Mouse (Mus musculus) c-Kit-positive CD71-negative TER-119-negative erythroid progenitor cells, embryonic 14.5 days (primary cell): ENCODE data around the gene Nyap1.
"Not testable (repeated sequence)": the region's sequence is repeated elsewhere in the genome, so short reads cannot be mapped to it uniquely, and the experiment has no call there.

Experiments
- DNase-seq: peaks from one replicate; pipeline ENCODE4 v3.0.0-alpha.2; 2013; ENCODE audit warnings: low read depth

Gene Nyap1

DNA sequence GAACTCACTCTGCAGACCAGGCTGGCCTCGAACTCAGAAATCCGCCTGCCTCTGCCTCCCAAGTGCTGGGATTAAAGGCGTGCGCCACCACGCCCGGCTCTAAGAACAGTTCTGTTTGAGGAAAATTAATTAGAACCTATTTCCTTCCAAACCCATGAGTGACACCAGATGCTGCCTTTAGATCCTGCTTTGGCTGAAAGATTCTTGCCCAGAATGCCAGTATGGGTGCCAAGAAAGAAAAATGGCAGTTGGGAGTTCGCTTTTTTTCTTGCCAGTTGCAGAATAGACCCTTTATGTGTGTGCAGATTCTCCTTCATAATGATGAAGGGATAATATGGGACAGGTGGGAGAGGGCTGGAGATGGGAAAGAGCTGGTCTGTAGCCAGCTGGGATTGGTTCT lies 2.8 kb upstream of the Nyap1 start:
- DNase-seq = no peak

DNA sequence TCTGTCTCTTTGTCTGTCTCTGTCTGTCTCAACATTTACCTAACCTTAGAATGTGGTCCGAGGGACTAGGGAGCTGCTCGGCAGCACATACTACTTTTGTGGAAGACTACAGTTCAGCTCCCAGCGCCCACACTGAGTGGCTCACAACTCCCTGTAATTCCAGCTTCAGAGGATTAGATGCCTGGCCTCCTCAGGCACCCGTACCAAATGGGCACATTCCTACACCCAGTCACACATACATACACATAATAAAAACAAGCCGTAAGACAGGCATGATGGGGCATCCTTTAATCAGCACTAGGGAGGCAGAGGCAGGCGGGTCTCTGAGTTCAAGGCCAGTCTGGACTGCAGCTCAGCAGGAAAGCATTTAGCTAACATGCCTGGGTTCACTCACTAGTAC lies 1.4 kb upstream of the Nyap1 start:
- DNase-seq = no peak

DNA sequence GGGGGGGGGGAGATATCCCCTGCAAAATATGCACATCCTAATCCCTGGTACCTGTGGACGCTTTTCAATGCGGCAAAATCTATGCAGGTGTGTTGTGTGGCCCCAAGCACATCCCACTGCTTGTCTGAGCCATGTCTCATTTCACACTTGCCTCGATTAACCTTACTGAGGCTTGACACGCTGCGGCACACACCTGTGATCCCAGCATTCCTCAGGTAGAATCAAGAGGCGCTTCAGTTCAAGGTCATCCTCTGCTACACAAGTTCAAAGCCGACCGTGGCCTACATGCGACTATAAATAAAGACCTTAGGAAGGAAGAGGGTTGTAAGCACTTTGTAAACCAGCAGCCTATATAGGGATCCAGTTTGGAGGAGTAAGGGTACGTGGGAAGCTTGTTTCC lies 641 bp upstream of the Nyap1 start:
- DNase-seq = no peak

DNA sequence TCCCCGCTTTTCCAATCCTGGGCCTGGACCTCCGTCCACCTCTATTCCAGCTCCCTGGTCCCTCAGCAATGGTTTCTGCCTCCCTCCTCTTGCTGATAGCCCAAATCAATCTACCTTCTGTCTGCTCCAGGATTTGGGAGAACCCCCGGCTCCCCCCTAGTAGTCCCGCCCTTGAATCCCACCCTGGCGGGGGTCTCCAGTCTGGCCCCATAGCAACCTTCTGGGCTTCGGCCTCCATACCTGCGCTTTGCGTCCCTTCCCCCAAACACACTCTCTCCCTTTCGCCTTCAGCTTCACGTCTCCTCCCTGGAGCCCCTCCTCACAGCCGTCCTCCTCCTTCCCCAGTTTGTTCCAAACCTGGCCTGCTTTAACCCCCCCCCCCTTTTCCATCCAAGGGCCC lies 901 bp downstream of the Nyap1 start:
- no peak for DNase-seq

DNA sequence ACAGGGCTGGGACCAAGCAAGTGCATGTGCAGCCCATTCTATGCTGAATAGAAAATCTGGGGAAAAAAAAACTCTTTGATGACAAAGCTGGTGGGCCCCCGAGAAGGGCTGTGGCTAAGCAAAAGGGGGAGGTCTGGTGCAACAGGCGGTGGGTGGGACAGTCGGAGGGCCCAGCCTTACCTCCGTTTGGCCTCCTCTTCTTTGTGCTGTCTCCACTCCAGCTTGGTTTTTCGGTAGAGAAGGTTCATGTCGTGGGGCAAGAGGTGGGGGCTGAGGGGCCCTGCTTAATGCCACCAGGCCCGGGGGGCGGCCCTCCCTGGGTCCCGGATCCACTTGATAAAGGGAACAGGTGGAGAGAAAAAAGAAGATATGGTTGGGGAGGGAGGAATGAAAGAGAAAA lies 1.9 kb downstream of the Nyap1 start:
- DNase-seq = no peak

DNA sequence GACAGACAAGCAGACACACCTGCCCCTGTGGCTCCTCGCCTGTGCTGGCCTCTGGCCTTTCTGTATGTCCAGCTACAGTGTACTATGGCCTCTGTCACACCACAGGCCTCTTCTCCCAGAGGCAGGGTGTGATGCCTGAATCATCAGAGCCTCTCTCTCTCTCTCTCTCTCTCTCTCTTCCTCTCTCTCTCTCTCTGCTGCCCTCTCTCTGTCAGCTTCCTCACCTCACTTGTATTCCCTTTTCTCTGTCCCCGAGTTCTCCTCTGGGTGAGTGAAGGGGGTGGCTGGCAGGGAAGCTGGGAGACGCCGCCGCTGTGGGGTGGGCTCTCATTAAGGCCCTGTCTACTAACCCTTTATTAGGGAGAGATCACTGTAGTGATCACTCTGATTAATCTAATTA lies 2.9 kb downstream of the Nyap1 start:
- DNase-seq = no peak

DNA sequence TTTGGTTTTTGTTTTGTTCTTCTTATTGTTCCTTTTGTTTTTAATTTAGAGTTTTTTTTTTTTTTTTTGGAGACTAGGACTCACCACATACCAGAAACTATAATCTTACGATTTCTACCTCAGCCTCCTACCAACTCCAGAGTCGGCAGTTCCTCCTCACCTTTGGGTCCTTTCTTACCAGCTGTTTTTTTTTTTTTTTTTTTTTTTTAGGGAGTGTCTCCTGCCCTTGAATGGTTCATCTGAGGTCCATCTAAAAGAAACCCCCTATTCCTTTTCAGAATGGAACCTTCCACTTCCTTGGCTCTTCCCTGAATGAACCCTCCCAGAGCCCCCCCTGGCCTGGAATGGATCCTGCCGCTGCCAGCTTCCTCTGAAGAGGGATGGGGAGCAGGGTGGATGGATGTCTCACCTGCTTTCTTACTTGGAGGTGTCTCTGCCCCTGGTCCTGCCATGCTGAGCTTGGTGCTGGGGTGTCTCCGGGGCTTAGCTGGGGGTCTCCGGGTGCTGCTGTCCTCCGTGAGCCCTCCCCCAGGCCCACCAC lies 3.9 kb downstream of the Nyap1 start:
- no peak for DNase-seq

DNA sequence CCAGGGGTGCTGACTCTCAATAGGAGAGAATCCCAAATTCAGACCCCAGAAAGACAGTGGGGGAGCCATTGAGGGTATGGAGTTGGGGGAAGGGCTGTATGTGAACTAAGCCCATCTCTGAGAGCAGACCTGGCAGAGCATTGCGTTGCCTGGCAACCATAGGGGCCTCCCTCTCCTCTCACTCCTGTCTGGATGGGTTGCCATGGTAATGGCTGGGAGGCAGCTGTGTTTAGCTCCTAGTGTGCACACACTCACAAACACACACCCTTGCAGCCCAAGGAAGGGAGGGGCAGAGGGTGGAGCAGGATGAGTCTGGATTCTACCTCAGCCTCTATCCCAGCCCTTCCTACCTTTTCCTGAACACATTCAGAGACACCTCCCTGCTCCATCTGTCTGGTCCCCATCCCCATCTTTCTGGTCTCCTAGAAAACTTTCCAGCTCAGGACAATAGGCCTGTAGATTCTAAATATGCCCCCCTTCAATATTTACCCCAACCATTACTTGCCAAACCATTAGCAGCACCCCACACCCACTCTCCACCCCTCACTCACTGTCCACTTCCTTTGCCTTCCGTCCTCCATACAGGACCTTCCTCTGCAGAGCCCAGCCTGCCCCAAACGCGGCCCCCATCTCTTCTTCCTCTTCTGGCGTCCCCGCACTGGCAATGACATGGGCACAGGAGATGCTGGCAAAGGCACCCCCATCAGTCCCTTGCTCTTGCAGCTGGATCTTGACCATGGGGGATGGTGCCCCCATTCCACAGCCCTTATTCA lies 6.9 kb downstream of the Nyap1 start:
- no peak for DNase-seq

DNA sequence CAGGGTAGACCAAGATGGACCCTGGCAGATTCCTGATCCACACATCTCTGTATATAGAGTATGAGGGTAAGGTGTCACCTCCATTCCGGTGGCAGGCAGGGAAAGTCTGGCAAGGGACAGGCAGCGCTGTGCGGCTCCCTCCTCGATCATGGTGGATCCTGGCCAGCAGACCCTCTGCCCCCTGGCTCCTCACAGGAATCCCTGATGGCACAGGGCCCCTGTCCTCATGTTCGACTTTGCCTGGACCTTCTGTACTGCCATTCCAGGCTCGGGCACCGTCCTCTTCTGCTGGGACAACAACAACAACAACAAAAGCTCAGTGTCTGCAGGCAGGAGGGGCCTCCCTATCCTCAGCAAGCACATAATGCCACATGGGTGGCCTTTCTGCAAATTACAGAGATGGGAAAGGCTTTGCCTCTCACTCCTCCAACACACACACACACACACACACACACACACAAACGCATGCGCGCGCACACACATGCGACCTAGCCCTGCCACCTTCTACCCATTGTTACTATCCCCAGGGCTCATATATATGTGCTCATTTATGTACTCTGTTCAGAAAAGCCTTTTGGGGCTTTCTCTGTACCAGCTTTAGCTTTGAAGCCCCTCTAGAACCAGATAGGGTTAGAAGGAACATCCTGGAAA lies 7.6 kb downstream of the Nyap1 start:
- DNase-seq = no peak

DNA sequence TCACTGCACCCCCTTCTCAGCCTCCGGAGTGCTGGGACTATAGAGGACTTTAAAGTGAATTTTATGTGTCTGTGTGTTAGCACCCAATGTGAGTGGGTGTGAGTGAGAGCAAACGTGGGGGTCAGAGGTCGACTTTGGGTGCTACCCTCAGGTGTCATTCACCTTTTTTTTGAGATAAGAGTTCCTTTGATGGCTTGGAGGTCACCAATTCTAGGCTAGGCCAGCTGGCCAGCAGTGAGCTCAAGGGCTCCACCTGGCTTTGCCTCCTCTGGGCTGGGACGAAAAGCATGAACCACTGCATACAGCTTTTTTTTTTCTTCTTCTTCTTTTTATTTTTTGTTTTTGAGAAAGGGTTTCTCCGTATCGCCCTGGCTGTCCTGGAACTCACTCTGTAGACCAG lies 14.6 kb downstream of the Nyap1 start:
- DNase-seq = no peak

DNA sequence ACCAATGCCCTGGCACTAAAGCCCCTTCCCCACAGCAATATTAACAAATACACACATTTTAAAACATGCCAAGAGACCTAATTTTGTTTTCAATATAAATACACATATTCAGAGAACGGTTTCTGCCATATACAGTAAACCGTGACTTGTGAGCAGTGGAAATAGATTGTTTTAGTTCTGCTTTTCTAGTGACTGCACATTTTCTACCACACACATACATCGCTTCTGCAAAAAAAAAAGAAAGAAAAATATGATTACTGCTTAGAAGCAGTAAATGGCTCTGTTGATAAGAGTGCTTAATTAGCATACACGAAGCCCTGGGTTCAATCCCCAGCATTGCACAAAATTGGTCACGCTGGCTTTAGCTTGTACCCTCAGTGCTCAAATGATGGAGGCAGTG lies 17.6 kb downstream of the Nyap1 start:
- DNase-seq = no peak

DNA sequence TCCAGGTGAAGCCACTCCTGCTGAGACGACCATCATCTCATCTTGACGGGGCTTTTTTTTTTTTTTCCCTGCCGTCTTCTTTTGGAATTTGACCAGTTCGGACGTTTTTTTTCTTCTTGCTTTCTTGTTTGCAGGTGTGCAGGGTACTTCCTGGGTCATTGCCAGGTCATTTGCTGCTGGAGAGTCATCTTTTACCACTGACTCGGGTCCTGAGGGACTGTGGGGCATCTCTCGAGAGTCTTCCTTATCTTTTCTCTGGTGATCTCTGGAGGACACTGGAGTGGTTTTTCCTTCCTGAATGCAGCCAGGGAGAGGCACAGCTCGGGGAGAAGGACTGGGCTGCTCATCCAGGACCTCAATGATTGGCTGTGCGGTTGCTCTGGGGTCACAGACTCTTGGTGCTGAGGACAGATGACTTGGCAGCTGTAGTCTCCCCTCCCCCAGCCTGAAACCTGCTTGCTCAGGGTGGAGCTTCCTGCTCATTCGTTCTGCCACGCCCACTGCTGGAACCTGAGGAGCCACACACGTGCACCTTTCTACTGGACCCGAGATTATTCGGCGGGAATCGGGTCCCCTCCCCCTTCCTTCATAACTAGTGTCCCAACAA lies 20.7 kb downstream of the Nyap1 start:
- DNase-seq = not testable (repeated sequence)

DNA sequence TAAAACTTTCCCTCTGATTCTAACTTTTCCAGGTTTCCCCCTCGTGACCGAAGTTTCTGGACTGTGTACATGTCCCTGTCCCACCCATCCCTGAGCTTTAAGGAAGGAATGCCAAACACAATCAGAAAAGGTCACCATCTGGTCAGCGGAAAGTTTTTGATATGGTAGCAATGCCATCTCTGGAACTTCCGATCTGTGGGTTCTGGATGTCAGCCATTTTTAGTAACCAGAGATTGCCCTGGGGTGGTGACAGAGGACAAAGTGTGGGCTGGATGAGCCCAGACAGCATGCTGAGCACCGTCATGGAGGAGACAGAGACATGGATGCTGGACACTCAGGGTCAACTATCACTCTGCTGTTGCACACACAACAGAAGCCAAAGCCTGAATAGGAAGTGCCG lies 22.3 kb downstream of the Nyap1 start:
- DNase-seq = no peak

DNA sequence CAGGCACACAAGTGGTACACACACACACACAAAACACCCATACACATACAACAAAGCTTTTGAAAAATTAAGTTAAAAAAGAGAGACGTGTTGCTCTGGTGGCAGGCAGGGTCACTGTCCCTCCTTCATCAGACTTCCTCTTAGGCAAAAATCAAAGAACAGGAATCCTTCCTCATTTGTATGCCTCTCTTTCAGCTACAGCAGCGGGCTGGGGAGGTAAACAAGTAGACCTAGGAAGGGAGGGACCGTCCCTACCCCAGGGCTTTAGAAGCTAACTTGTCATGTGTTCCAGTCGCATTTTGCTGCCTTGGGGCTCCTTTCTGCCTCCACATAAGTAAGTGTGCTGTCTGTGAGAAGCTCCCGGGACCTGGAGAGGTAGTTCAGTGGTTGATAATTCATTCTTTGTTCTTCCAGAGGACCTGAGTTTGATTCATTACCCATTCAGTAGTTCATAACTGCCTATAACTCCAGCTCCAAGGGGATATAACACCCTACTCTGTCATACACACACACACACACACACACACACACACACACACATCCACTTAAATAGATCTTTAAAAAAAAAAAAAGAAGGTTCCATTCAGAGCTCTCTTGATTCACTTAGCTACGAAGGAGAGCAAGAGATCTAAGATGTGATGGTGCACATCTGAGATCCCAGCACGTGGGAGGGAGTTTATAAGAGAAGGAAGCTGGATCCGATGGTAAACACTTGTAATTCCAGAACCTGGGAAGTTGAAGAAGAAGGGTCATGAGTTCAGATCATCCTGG lies 23.2 kb downstream of the Nyap1 start:
- DNase-seq = no peak

DNA sequence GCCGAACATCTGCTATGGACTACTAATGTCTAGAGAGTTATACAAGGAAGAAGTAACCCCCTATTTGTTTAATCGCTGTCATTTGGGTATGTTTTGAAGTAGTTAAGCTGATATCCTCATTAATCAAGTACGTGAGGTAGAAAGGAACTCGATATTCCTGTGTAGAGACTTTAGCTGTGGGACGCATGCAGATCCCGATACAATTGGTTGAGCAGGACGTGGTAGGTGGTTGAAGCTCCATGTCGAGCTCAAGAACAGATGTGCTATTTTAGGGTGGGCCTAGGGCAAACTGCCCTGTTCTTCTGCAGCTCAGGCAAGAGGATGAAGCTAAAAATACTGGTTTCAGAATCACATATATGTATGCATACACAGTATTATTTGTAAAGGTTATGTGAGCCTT lies 25.7 kb downstream of the Nyap1 start:
- DNase-seq = no peak

DNA sequence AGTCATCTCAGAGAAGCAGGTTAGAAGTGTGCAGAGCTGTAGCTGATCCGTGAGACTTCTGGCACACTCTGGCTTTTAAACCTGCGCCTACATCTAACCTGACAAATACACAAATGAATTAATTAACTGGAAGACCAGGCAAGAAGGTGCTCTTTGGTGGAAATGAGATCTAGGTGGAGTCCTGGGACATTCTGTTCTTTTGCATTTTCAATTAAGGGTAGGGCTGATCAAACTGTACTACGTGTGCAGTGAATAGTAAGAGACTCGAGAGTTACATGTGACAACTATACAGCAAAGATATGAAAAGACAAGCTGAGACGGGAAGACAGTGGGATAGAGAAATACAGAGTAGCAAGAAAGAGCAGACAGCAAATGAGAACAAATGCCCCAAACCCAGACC lies 28.0 kb downstream of the Nyap1 start:
- DNase-seq = no peak

DNA sequence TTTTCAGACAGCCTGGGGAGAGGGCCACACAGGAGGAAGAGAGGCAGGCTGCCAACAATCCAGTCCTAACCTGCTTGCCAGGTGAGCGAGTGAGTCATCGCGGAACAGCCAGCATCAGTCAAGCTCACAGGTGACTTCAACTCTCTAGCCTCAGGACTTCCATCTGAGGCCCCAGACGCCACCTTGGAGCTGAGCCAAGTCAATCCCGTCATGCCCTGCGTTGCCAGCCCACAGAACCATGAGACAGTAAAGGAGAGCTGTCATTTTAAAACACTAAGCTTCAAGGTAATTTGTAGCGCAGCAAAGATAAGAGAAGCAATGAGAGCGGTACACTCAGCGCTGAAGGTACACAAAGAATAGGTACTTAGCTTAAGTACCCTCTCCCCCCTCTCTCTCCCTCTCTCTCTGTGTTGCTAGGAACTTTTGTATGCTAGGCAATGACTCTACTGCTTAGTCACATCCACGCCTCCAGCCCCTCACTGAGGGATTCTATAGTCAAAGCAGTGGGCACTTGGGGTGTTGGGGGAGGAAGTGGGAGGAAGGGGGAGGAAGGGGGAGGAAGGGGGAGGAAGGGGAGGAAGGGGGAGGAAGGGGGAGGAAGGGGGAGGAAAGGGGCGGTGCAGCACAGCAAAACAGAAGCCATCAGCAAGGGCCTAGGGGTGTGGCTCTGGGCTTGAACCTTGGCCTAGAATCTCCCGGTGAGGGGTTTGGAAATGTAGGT lies 34.3 kb downstream of the Nyap1 start:
- no peak for DNase-seq

DNA sequence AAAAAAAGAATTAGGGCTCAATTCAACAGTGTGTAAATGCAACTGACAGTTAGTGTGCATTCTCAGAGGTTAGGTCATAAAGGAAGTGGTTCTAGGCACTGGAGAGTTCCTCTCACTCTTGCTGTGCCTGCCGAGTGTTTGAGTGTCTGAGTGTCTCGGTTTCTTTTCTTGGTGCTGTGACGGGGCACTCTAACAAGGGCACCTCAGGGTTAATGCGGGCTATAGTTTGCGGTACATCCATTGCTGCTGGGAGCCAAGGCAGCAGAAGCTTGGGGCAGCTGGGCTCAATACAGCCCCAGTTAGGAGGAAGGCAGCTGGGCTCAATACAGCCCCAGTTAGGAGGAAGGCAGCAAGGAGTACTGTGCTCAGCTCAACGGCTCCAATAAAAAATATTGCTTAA lies 36.2 kb downstream of the Nyap1 start:
- no peak for DNase-seq

DNA sequence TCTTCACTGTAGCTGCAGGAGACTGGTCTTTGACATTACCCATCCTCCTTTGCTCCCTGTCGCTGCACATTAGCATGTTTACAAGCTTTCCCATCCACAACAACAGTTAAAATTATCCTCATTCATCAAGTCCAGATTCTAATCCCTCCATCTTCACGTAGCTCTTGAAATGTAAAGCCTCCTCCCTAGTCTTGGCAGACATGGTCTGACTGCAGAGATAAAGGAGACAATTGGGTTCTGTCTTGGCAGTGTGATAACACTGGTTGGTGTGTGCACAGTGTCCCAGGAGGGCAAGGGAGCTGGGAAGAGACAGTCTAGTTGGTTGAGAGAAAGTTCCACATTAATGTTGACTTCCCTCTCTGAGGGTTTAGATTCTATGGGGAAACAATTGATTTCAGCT lies 41.6 kb downstream of the Nyap1 start:
- no peak for DNase-seq

DNA sequence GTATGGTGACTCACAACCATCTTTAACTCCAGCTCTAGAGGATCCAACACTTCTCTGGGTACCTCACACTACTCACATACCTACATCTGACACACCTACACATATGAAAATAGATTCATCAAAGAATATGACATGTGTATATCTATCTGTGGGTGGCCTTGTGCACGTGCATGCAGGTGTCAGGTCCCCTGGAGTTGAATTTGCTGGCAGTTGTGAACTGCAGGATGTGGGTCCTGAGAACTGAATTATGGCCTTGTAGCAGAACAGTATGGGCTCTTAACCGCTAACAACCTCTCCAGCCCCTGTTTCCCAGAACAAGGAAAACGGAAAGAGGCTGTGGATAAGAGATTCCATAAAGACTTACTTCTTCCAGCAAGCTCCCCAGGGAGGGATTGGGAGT lies 42.3 kb downstream of the Nyap1 start:
- DNase-seq = no peak

DNA sequence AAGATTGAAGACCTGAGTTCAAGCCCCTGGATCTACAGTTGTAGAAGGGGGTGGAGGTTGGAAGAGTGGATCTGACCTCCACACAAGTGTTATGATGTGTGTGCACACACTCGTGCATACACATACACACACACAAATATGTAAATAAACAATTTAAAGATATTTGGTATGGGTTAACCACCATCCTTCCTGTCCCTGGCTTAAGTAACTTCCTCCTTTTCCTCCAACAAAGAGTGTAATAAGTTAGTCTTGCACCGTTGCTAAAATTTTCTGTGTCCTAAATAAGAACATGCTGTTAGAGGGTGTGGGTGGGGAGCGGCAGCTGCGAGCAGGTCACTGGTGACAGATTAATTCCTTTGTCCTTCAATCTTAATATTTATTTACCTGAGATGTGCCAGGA lies 45.5 kb downstream of the Nyap1 start:
- no peak for DNase-seq

DNA sequence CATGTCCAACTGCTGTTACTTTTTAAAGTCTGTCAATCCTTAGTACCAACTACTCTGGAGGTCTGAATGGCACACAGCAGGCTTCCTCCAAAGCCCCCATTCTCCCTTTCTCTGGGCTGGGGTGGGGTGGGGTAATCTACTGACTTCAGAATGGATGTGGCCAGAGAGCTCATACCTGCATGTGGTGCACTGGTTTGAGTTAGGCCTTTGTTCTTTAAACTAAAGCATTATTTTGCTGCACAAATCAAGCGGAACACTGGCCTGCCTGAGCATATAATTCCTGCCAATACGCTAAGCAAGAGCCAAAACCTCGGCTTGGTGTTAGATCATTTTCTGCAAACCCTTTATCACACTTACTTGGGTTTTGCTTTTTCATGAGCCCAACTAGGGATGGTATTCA lies 46.6 kb downstream of the Nyap1 start:
- DNase-seq = no peak
